ENCODE assay signal across 9 mouse cellular contexts in genomic region chr10:126929543-126929942, GRCm38 (mm10). TPM values are rescaled to one million over a fixed set of nuclear protein-coding genes. Genes with fewer than 3 reads are reported as not detected.
A peak's percentile ranks its signal among the peaks of the same experiment; 100 is the strongest.
DNase-seq lines count a peak whose midpoint lies in the region; ATAC-seq and TF ChIP-seq lines count a peak whose summit lies in the region.
"Had no signal": no experiment of that assay in that cellular context is flagged by ENCODE, and none has a peak within 500 bp of the region (broad histone marks: within the 10 kb centered on the region; RNA-seq: fewer than 3 reads in every experiment).

No protein-coding gene starts in this region.

- H3K4me1 ChIP-seq in heart, embryonic 16.5 days (ENCODE audit: control insufficient read depth, insufficient read depth, low read length), result peaks cover 45% of the 10 kb centered on the region
- peaks cover 61% of the 10 kb centered on the region for H3K4me1 ChIP-seq in midbrain, embryonic 12.5 days
- H3K4me1 ChIP-seq in midbrain, embryonic 11.5 days (ENCODE audit: control insufficient read depth, insufficient read depth, low read length), result peaks cover 32% of the 10 kb centered on the region
- H3K4me1 ChIP-seq in forebrain, embryonic 15.5 days, result peaks cover 54% of the 10 kb centered on the region
- peaks cover 19% of the 10 kb centered on the region for H3K4me1 ChIP-seq in small intestine, adult 2 months (ENCODE audit: control insufficient read depth, insufficient read depth, insufficient read length, low read length)

- no peak for TF ChIP-seq CTCF in small intestine, adult 2 months (IDR thresholded peaks at IDR 0.05; ENCODE audit: extremely low read depth, insufficient read length, insufficient replicate concordance, low read depth, low read length)

- H3K27ac ChIP-seq in heart, embryonic 16.5 days (ENCODE audit: low read length), result peak overlapping the region; percentile 95
- no peak overlapping the region for H3K27ac ChIP-seq in midbrain, embryonic 12.5 days (replicated peaks)
- no peak overlapping the region for H3K27ac ChIP-seq in midbrain, embryonic 11.5 days (ENCODE audit: low read depth, low read length)
- H3K27ac ChIP-seq in forebrain, embryonic 15.5 days (replicated peaks), result peak overlapping the region; percentile 90
- peak overlapping the region; percentile 98; the same call in 1 of the 2 replicates for H3K27ac ChIP-seq in small intestine, adult 2 months (ENCODE audit: insufficient read depth, low read depth, low read length)

- H3K27me3 ChIP-seq in heart, embryonic 16.5 days (ENCODE audit: control insufficient read depth, insufficient read depth, low read length), result no peaks in the 10 kb centered on the region
- H3K27me3 ChIP-seq in midbrain, embryonic 12.5 days, result peaks cover 42% of the 10 kb centered on the region
- H3K27me3 ChIP-seq in midbrain, embryonic 11.5 days (ENCODE audit: control insufficient read depth, insufficient read depth, low read length), result peaks cover 10% of the 10 kb centered on the region; the same call in 1 of the 2 replicates
- no peaks in the 10 kb centered on the region for H3K27me3 ChIP-seq in forebrain, embryonic 15.5 days
- no peaks in the 10 kb centered on the region for H3K27me3 ChIP-seq in small intestine, adult 2 months (ENCODE audit: control insufficient read depth, insufficient read depth, low read length)

- intact Hi-C loops in heart, postnatal 25 days (cut with DNase I), result loop anchor here (2.0 kb wide), 1 partner anchor 61 kb away; no protein-coding TSS in a partner anchor

- no peak for DNase-seq in heart, postnatal 25 days (ENCODE audit: low spot score)
- DNase-seq in midbrain, embryonic 11.5 days (ENCODE audit: low spot score, missing footprints), result no peak
- no peak for DNase-seq in urinary bladder, postnatal 10 days (ENCODE audit: low spot score)
- DNase-seq in adrenal gland, adult (ENCODE audit: inconsistent age in 2 of 2, low spot score in 1 of 2), result no peak
- DNase-seq: cerebellum, postnatal 36 days had no signal

- no peak for TF ChIP-seq POLR2A in small intestine, adult 2 months (IDR thresholded peaks at IDR 0.05; ENCODE audit: low read depth, low read length)

- WGBS in heart, embryonic 16.5 days, result 53% methylated on average over 3 of the region's 3 CpGs
- 30% methylated on average over 3 of the region's 3 CpGs for WGBS in midbrain, embryonic 12.5 days
- 54% methylated on average over 3 of the region's 3 CpGs for WGBS in midbrain, embryonic 11.5 days
- 20% methylated on average over 3 of the region's 3 CpGs for WGBS in forebrain, embryonic 15.5 days
- 74% methylated on average over 3 of the region's 3 CpGs for WGBS in small intestine, adult 2 months

- no peak overlapping the region for H3K9ac ChIP-seq in heart, embryonic 16.5 days (ENCODE audit: low read length)
- peak overlapping the region; percentile 24; the same call in 1 of the 2 replicates for H3K9ac ChIP-seq in midbrain, embryonic 12.5 days (replicated peaks)
- H3K9ac ChIP-seq in midbrain, embryonic 11.5 days (ENCODE audit: low read length), result no peak overlapping the region
- H3K9ac ChIP-seq in forebrain, embryonic 15.5 days (replicated peaks), result no peak overlapping the region

- ATAC-seq in heart, embryonic 16.5 days (replicated peaks; ENCODE audit: extremely low read depth, insufficient read depth, low FRiP score), result no peak
- ATAC-seq in midbrain, embryonic 12.5 days (ENCODE audit: low FRiP score, low read depth), result no peak
- ATAC-seq in midbrain, embryonic 11.5 days (ENCODE audit: low FRiP score), result no peak
- no peak; the same call in 1 of the 2 replicates for ATAC-seq in forebrain, embryonic 15.5 days (replicated peaks)

- H3K9me3 ChIP-seq in heart, embryonic 16.5 days (replicated peaks; ENCODE audit: control insufficient read depth, low read length), result no peaks in the 10 kb centered on the region
- H3K9me3 ChIP-seq in midbrain, embryonic 12.5 days, result no peaks in the 10 kb centered on the region
- no peaks in the 10 kb centered on the region for H3K9me3 ChIP-seq in midbrain, embryonic 11.5 days (ENCODE audit: control insufficient read depth, low read length)
- no peaks in the 10 kb centered on the region for H3K9me3 ChIP-seq in forebrain, embryonic 15.5 days

- no peak overlapping the region for H3K4me3 ChIP-seq in heart, embryonic 16.5 days (ENCODE audit: low read length)
- H3K4me3 ChIP-seq in midbrain, embryonic 12.5 days, result no peak overlapping the region
- H3K4me3 ChIP-seq in midbrain, embryonic 11.5 days (ENCODE audit: low read depth, low read length), result no peak overlapping the region
- no peak overlapping the region for H3K4me3 ChIP-seq in forebrain, embryonic 15.5 days
- no peak overlapping the region for H3K4me3 ChIP-seq in small intestine, adult 2 months (ENCODE audit: low read depth, low read length)

- H3K36me3 ChIP-seq in heart, embryonic 16.5 days (ENCODE audit: control insufficient read depth, insufficient read depth), result no peaks in the 10 kb centered on the region
- no peaks in the 10 kb centered on the region for H3K36me3 ChIP-seq in midbrain, embryonic 12.5 days
- H3K36me3 ChIP-seq in midbrain, embryonic 11.5 days (ENCODE audit: control insufficient read depth, insufficient read depth, low read length), result no peaks in the 10 kb centered on the region
- H3K36me3 ChIP-seq in forebrain, embryonic 15.5 days, result no peaks in the 10 kb centered on the region
- H3K36me3 ChIP-seq in small intestine, adult 2 months (ENCODE audit: control insufficient read depth, insufficient read depth, low read length), result no peaks in the 10 kb centered on the region

- no peak overlapping the region for H3K4me2 ChIP-seq in heart, embryonic 16.5 days (ENCODE audit: low read depth, low read length)
- no peak overlapping the region for H3K4me2 ChIP-seq in midbrain, embryonic 12.5 days (replicated peaks)
- no peak overlapping the region for H3K4me2 ChIP-seq in midbrain, embryonic 11.5 days
- no peak overlapping the region for H3K4me2 ChIP-seq in forebrain, embryonic 15.5 days (replicated peaks)

RNA-seq across cellular contexts. Expression of gene Atp23, which starts 28.4 kb away (rescaled TPM):
- polyA plus RNA-seq in heart, embryonic 16.5 days (2015; fragmentation: Nextera tagmentation; extraction: Ambion mirVana), result 10.3 and 11.3 TPM in 2 replicates
- total RNA-seq in heart, postnatal 25 days (2021), result 1 to 10 TPM; 4.2 to 4.5 TPM
- 14.4 and 15.0 TPM in 2 replicates for polyA plus RNA-seq in midbrain, embryonic 12.5 days (2016; fragmentation: Nextera tagmentation; extraction: Ambion mirVana)
- 15.9 and 17.8 TPM in 2 replicates for polyA plus RNA-seq in midbrain, embryonic 11.5 days (2014; fragmentation: Nextera tagmentation; extraction: Ambion mirVana)
- 9.2 and 11.9 TPM in 2 replicates for polyA plus RNA-seq in forebrain, embryonic 15.5 days (2015; fragmentation: Nextera tagmentation; extraction: Ambion mirVana)
- polyA plus RNA-seq in small intestine, adult 2 months (2012; rRNA removed), result 3.6 and 6.3 TPM in 2 replicates

RNA-seq across cellular contexts. Expression of gene Ctdsp2, which starts 49.0 kb away (rescaled TPM):
- polyA plus RNA-seq in heart, embryonic 16.5 days (2015; fragmentation: Nextera tagmentation; extraction: Ambion mirVana), result 38.2 and 41.8 TPM in 2 replicates
- total RNA-seq in heart, postnatal 25 days (2021), result 100 to 1,000 TPM; 104 to 110 TPM
- polyA plus RNA-seq in midbrain, embryonic 12.5 days (2016; fragmentation: Nextera tagmentation; extraction: Ambion mirVana), result 40.1 and 45.4 TPM in 2 replicates
- 40.6 and 42.8 TPM in 2 replicates for polyA plus RNA-seq in midbrain, embryonic 11.5 days (2014; fragmentation: Nextera tagmentation; extraction: Ambion mirVana)
- polyA plus RNA-seq in forebrain, embryonic 15.5 days (2015; fragmentation: Nextera tagmentation; extraction: Ambion mirVana), result 26.0 and 26.9 TPM in 2 replicates
- 43.9 and 118 TPM in 2 replicates for polyA plus RNA-seq in small intestine, adult 2 months (2012; rRNA removed)

Comparison
In these comparisons a context has a peak if more than half of its experiments do, and no peak if none do; other contexts are left out.
1. H3K27ac ChIP-seq: peak in heart, embryonic 16.5 days (single experiment), forebrain, embryonic 15.5 days (single experiment) and small intestine, adult 2 months (single experiment); none in midbrain, embryonic 12.5 days (single experiment) and midbrain, embryonic 11.5 days (single experiment).